Mouse (Mus musculus): ENCODE data around the gene Ap3m1. TPM values are rescaled to one million over a fixed set of nuclear protein-coding genes. Genes with fewer than 3 reads are reported as not detected.
A peak's percentile ranks its signal among the peaks of the same experiment; 100 is the strongest.
"Not testable (repeated sequence)": the region's sequence is repeated elsewhere in the genome, so short reads cannot be mapped to it uniquely, and the experiment has no call there.

The Ap3m1 gene
- total RNA-seq (2017): 52.1 and 64.5 TPM in 2 replicates

DNA sequence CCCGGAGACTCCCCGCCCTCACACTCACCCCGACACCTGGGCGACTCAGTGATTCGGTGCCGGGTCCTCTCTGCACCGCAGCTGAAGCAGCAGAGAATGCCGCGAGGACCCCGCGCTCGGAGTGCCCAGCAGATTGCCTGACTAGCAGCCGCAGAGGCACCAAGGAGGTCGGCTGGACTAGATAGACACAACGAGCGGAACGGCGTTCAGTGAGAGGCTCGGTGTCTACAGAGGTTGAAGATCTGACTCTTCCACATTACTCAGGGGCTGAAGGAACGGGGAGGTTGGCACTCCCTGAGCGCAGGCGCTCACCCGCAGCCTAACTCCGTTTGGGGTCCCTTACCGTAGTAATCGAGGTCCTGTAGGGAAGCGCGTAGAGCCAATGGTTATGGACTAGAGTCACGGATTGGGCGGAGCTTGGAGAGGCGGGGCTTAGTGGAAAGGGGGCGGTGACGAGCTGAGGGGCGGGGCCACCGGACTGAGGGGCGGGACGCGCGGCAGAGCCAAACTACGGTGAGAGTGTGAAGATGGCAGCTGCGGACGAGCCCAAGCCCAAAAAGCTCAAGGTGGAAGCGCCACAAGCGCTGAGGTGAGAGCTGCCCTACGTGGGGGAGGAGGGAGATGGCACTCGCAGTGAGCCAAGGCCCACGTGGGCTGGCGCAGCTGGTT lies at the start of gene Ap3m1, which contains the start of gene Adk:
Gene Ap3m1, minus strand, starts transcription at position 397 of the 669 bp plus-strand sequence.
Gene Adk, plus strand, starts transcription at position 463 of the 669 bp plus-strand sequence.
- peak; percentile 92 for ATAC-seq (replicated peaks; ENCODE audit: low read depth, poor library complexity, severe bottlenecking)

DNA sequence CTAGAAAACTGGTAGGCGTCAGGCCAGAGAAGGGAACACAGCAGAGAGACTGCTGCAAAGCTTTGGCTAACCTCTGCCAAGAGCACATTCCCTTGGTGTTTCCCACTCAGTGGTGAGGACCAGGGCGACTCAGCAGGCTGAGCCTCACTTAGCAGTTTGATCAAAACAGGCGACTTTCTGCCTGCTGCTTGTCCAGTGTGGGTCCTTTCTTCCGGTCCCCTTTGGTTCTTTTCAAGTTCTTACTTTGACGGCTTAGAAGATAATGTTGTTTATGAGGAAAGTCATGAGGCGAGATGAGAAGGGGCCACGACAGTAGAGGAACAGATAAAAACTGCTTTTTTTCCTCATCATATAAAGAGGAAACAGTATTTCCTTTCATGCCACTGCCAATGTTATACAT lies 49.3 kb upstream of the Ap3m1 start:
- ATAC-seq (replicated peaks; ENCODE audit: low read depth, poor library complexity, severe bottlenecking): peak; percentile 42

DNA sequence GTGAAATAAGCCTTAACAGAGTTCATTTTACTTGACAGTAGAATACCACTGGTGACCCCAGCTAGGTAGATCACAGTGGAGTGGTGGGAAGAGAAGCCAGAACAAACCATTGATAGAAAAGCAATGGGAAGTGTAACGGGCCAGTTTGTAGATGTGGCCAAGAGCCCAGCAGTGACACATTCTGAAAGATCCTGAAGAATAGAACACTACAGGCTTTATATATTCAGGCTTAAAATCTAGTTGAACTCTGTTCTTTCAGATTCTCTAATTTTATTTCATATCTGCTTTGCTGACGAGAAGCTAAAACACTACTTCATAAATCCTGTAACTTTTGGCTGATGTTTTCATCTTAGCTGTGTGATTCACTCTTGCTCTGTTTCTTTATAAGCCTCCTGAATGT lies 48.6 kb upstream of the Ap3m1 start:
- ATAC-seq (replicated peaks; ENCODE audit: low read depth, poor library complexity, severe bottlenecking): no peak

DNA sequence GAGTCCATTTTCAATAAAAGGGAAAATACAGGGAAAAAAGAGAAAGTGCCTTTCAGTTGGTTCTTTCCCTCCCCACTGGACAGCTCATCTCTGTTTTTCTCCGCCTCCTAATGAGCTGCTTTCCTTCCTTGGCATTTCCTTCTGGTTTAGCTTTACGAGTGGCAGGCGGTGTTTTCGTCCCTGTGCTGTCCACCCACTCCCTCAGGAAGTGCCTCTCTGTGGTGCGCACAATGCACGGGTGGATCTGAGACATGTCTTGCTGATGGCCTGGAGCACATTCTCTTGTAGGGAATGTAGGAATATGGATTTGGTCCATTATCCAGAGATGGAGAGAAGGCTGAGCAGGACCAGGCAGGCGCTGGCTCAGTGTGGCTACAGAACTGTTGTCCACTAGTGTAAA lies 47.1 kb upstream of the Ap3m1 start:
- ATAC-seq (replicated peaks; ENCODE audit: low read depth, poor library complexity, severe bottlenecking): no peak

DNA sequence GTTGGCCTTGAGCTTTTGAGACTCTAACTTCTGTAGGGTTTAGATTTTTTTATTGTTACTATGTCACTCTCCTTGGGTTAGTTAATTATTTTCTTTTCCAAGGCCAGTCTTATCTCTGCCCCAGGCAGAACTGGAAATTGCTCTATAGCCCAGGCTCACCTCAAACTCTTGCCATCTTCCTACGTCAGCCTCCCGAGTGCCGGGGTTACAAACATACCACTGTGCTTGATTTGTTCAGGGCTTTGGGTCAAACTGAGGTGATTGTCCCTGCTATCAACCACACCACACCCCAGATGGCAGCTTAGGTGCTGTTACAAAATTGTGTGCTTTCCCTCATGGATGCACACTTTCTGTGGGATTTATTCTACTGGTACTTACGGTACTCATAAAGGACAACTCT lies 44.4 kb upstream of the Ap3m1 start:
- ATAC-seq (replicated peaks; ENCODE audit: low read depth, poor library complexity, severe bottlenecking): no peak

DNA sequence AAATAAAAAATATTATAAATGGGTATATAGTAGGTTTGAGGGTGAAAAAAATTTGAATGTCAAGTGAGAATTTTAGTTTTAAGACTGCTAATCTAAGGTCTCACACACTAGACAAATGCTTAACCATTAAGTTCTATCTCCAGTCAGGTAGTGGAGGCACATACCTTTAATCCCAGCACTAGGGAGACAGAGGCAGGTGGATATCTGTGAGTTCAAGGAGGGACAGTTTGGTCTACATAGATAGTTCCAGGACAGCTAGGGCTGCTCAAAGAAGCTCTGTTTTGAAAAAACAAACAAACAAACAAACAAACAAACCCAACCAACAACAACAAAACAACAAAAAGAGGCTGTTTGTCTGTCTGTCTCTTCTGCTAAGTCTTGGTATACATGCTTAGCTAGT lies 44.0 kb upstream of the Ap3m1 start:
- ATAC-seq (replicated peaks; ENCODE audit: low read depth, poor library complexity, severe bottlenecking): no peak

DNA sequence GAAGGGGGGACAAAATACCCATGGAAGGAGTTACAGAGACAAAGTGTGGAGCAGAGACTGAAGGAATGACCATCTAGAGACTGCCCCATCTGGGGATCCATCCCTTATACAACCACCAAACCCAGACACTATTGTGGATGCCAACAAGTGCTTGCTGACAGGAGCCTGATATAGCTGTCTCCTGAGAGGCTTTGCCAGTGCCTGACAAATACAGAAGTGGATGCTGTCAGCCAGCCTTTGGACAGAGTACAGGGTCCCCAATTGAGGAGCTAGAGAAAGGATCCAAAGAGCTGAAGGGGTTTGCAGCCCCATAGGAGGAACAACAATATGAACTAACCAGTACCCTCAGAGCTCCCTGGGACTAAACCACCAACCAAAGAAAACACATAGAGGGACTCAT lies 41.9 kb upstream of the Ap3m1 start:
- ATAC-seq (replicated peaks; ENCODE audit: low read depth, poor library complexity, severe bottlenecking): not testable (repeated sequence)

DNA sequence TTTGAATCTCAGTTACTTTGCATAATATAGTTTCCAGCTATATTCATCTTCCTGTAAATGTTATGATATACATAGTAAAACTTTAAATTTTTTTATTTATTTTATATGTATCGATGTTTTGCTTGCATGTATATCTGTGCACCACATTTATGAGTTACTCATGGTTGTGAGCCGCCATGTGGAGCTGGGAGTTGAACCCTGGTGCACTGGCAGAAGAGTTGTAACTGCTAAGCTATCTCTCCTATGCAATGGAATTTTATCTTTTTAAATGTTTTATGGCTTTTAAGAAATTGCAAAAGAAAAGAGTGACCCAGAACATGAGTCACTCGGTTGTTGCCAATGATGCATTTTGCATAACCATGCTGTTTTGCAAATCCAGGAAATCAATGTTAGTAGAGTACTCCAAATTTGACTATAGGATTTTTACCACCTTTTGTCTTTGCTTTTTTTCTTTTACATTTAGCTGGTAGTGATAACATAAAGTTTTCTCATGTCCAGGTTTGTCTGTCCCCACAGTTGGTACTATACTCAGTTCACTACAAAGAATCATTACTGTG lies 38.7 kb upstream of the Ap3m1 start:
- ATAC-seq (replicated peaks; ENCODE audit: low read depth, poor library complexity, severe bottlenecking): no peak

DNA sequence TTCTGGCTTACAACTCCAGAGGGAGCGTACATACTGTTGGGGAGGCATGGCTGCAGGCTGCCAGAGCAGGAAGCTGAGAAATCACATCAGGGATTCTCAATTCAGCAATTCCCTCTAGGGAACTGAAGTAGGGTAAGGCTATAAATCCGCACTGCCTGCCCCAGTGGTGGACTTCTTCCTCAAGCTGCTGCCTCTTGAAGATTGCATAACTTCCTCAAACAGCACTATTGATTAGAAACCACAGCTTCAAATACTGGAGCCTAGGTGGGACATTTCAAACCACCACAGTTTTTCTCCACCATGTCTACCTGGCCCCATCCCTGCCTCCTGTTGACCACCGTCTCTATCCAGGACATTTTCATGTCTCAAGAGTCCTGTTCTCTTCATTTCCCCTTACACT lies 38.1 kb upstream of the Ap3m1 start:
- ATAC-seq (replicated peaks; ENCODE audit: low read depth, poor library complexity, severe bottlenecking): peak; percentile 95

DNA sequence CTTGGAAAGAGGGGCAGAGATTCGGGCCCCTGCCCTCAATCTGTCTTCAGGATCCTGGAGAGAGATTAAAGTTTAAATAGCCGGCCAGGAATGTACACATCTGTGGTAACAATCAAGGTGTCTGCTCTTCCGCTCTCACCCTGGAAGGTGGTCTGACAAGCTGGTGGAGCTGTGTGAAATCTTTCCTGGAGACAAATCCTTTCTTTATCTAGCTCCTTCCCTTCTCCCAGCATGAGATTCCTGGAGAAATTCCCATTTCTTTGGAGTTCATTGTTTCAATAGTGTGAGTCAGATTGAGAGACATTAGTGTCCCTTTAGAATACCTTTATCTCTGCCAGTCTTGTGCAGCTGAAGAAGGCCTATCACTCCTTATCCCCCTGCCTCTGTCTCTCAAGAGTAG lies 36.4 kb upstream of the Ap3m1 start:
- ATAC-seq (replicated peaks; ENCODE audit: low read depth, poor library complexity, severe bottlenecking): no peak

DNA sequence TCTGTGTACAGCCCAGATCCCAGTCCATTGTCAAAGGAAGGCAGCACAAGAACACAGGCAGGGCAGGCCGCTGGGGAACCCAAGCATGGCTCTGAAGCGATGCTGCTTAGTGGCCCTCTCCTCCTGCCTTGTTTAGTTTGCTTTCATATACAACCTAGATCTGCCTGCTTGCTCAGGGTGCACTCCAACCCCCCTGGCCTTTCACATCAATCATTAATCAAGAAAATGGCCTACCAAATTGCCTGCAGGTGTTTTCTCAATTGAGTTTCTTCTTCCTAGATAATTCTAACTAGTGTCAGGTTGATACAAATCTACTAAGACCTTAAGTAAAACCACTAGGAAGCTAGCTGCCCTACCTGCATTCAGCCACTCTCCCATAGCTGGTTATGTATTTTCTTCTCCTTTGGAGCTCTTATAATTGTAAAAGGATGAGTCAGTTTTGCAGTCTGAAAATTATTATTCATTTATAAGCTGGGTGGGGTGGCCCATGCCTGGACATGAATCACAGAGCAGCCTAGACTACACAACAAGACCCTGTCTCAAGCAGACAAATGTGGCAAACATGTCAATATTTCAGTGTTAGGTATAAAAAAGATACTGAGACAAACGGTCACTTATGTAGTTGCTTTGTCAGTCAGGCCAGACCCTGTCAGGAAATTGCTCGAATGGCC lies 35.2 kb upstream of the Ap3m1 start:
- ATAC-seq (replicated peaks; ENCODE audit: low read depth, poor library complexity, severe bottlenecking): no peak

DNA sequence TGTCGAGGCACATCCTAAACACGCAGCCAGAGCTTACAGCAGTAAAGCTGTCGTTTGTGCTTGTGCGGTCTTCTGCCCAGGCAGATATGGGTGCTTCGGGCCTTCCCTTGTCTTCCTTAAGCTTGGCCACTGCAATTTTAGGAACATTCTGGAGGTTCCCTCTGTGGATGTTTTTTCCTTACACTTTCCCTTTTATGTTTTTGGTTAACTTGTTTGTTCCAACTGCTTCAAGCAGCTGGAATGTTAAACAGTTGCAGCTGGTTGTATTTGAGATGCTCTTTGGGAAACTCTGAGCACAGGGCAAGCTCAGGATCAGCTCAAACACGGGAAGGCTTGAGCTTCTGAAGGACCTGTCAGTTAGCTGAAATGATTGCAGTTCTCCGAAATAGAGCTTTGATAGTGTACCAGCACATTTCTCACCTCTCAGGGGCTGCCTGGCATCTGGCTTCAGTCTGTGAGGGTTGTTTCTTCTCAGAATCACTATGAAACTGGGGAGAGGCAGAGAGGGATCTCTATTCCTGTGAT lies 34.6 kb upstream of the Ap3m1 start:
- ATAC-seq (replicated peaks; ENCODE audit: low read depth, poor library complexity, severe bottlenecking): no peak

DNA sequence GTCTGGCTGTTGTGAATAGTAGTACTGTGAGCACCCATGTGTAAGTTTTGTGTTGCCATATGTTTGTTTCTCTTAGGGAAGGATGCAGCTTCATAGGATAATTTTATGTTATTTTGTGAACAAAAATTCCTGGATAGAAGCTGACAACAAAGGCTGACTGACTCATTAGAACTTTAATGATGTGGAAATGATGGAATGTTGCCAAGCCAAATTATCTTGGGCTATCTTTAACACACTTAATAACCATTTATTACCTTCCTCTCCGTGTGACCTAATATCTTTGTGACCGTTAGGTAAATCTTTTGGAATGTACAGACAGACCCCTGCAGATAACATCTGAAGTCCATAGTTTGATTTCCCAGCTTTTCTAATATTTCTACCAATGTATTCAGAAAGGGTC lies 33.8 kb upstream of the Ap3m1 start:
- no peak for ATAC-seq (replicated peaks; ENCODE audit: low read depth, poor library complexity, severe bottlenecking)

DNA sequence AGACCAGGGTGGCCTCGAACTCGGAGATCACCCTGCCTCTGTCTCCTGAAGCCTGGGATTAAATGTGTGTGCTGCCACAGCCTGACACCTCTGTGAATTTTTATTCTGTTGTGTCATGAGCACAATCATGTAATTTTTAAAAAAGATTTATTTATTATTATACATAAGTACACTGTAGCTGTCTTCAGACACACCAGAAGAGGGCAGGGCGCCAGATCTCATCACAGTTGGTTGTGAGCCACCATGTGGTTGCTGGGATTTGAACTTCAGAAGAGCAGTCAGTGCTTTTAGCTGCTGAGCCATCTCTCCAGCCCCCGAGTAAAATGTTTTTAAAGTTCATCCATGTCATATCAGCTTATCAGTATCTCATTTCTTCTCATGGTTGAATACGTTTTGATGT lies 33.4 kb upstream of the Ap3m1 start:
- no peak for ATAC-seq (replicated peaks; ENCODE audit: low read depth, poor library complexity, severe bottlenecking)

DNA sequence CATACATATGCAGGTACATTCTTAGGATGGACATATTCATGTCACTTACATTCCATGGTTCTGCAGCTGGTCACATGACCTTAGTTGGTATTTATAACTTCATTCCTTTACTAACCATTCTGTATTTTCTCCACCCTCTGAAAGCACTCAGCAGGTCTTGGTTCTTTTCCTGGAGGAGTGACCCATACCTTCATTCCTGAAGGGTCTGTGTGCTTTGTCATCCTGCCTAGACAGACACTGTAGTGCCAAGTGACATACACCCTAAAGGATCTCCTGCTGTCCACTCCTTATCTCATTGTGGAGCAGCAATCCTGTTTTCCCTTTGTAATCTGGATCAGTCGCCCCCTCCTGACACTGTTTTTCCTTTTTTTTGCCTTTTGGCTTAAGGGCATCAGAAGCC lies 30.5 kb upstream of the Ap3m1 start:
- ATAC-seq (replicated peaks; ENCODE audit: low read depth, poor library complexity, severe bottlenecking): no peak

DNA sequence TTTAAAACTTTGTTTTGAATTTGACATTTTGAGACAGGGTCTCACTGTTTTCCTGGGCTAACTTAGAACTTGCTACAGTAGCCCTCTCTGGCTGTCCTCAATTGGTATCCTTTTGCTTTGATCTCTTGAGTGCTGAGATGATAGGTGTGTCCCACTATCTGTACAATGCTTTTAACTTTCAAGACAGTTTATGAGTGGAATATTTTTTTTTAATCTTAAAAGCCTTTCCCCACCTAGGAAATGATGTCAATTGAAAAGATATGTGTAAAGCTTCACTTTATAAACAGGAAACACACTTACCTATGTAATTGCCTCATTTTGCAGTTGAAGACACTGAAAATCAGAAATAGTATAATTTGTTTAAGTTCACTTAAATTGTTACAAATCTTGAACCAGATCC lies 26.2 kb upstream of the Ap3m1 start:
- no peak for ATAC-seq (replicated peaks; ENCODE audit: low read depth, poor library complexity, severe bottlenecking)

DNA sequence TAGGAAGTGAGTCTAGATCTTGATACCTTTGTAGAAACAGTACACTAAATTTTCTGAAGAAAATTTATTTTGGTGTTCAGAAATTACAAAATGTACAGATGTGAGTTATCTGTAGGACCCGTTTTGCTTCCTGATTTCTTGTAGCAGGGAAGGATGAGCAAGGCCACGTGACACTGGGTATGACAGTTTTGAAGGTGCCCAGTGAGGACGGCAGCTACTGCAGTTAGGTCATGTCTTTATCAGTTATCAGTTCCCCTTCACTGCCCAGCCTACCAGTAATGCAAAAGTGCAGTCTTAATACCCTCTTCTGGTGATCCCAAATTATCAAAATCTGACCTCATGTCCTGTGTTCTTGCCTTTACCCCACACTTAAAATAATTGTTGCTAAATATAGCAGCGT lies 25.6 kb upstream of the Ap3m1 start:
- ATAC-seq (replicated peaks; ENCODE audit: low read depth, poor library complexity, severe bottlenecking): no peak

DNA sequence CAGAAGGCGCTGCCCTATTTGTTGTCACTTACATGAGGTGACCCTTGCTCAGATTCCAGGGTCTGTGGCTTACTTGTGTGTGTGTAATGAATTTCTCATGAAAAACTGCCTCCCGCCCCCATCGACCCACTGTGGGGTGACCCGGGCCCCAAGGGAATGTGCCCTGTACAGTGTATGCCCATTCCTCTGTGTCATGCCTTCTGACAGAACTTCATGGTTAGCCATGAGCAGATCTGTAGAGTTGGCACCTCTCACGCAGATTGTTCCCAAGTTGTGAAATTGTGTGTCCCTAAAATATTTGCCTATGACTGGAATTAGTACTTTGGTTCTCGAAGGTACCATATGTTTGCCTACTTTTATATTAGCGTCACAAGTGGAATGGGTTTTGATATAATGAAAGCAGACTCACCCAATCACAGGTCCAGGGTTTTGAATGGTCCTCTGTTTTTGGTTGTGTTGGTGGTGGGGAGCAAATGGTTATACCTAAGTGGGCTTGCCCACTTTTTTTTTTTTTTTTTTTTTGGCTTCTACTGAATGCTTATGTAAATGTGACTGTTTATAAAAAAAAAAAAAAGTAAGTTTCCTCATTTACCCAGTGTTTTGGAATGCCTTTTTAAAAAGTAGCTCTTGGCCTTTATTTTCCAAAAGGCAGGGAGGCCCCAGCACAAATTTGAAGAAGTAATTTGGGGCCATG lies 24.3 kb upstream of the Ap3m1 start:
- ATAC-seq (replicated peaks; ENCODE audit: low read depth, poor library complexity, severe bottlenecking): peak; percentile 2; the same call in 1 of the 2 replicates

DNA sequence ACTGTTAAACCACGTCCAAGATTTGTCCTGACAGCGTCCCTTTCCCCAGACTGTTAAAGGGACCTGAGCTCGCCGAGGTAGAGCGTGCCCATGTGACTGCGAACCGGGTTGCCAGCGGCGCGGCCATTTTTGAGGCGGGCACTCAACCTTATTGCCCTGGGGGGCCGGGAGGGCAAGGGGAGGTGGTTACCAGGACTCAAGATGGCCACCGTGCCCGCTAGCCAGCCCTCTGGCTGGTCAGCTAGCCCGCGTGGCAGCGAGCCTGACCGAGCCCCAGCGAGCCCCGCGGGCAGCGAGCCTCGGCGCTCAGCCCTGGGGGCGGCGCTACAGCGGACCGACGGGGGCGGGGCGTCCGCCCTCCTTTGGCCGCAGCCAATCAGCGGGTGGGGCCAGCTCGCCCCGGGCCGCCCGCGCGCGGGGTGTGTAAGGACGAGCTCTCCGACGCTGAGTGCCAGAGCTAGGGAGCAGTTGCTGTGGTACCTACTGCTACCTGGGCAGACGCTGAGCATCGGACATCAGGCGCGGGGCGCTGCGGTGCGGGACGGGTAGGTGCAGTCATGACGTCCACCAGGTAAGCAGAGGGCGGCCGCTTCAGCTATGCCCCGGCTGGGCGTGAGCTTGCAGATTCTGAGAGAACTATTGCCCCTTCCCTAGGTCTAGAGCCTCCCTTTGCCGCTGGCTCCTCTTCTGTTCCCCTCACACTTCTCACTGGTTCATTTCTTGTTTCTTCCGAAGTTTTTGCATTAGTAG lies 23.6 kb upstream of the Ap3m1 start:
- peak; percentile 76 for ATAC-seq (replicated peaks; ENCODE audit: low read depth, poor library complexity, severe bottlenecking)

Measured in common myeloid progenitor, adult 5-6 weeks (primary cell).